Mouse (Mus musculus) intestine, embryonic 15.5 days (tissue): ENCODE data around the gene Sema3e. TPM values are rescaled to one million over a fixed set of nuclear protein-coding genes. Genes with fewer than 3 reads are reported as not detected.

ENCODE experiments used
- ATAC-seq: fragments of 200-750 bp; cut with Nextera tagmentation; 2 replicates; pipeline ENCODE4 v1.8.0; 2017; ENCODE audit warnings: moderate TSS enrichment, moderate library complexity
- H3K27ac ChIP-seq: fragments of 300-500 bp; sonication (generic); 2 replicates; pipeline ENCODE4 v1.5.1; 2015; ENCODE audit warnings: mild to moderate bottlenecking, inconsistent platforms
- H3K27me3 ChIP-seq: fragments of 300-500 bp; sonication (generic); replicated peaks from 2 replicates; pipeline ENCODE4 v1.6.1; 2015; ENCODE audit warnings: inconsistent platforms
- H3K36me3 ChIP-seq: fragments of 300-500 bp; sonication (generic); 2 replicates; pipeline ENCODE4 v1.6.1; 2015; ENCODE audit warnings: inconsistent platforms
- H3K4me1 ChIP-seq: fragments of 300-500 bp; sonication (generic); replicated peaks from 2 replicates; pipeline ENCODE4 v1.6.1; 2015; ENCODE audit warnings: inconsistent platforms
- H3K4me2 ChIP-seq: fragments of 300-500 bp; sonication (generic); replicated peaks from 2 replicates; pipeline ENCODE4 v1.6.1; 2015; ENCODE audit warnings: mild to moderate bottlenecking, inconsistent platforms
- H3K4me3 ChIP-seq: fragments of 300-500 bp; sonication (generic); replicated peaks from 2 replicates; pipeline ENCODE4 v1.5.1; 2015; ENCODE audit warnings: inconsistent platforms
- H3K9ac ChIP-seq: fragments of 300-500 bp; sonication (generic); 2 replicates; pipeline ENCODE4 v1.6.1; 2015; ENCODE audit warnings: inconsistent platforms
- H3K9me3 ChIP-seq: fragments of 300-500 bp; sonication (generic); 2 replicates; pipeline ENCODE4 v1.6.1; 2016; ENCODE audit warnings: inconsistent platforms
- WGBS: fragments of 180-500 bp; shearing (Covaris S2); methylation state at CpG from one replicate; pipeline ENCODE4 v1.1.7; 2015; 5-methylcytosine and 5-hydroxymethylcytosine counted together
- polyA plus RNA-seq: library from polyadenylated mRNA; unstranded; fragments of >200 nt; fragmentation: Nextera tagmentation; extraction: Ambion mirVana; gene quantifications from 2 replicates; pipeline ENCODE4 v1.2.1, GENCODE M21; 2015

Sema3e gene
- polyA plus RNA-seq, 1 experiment from 2014 or later, result 2.1 TPM

DNA sequence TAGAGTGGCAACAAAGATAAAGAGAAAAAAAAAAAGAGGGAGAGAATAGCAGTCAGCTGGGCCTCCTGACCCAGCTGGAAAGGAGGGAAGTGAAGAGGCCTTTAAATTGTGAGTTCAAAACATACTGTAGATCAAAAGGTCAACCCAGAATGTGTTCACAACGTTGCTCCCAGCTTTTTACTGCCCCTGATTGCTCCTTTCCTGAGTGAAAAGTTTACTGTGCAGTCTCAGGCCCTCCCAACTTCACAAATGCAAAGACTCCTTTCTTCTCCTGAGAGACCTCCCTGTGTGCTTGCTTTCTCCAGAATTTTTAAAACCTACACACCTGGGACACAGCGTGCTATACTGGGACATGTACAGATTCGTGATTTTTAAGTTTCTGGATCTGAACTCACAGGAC lies 8.2 kb downstream of the Sema3e start:
- ATAC-seq, result no peak
- no peak overlapping the region for H3K4me2 ChIP-seq
- H3K9ac ChIP-seq, result no peak overlapping the region
- WGBS, result 40% methylated on average over 3 of the region's 3 CpGs
- no peaks in the 10 kb centered on the region for H3K4me1 ChIP-seq
- H3K4me3 ChIP-seq, result no peak overlapping the region
- no peak overlapping the region for H3K27ac ChIP-seq
- no peaks in the 10 kb centered on the region for H3K9me3 ChIP-seq
- H3K36me3 ChIP-seq, result no peaks in the 10 kb centered on the region
- no peaks in the 10 kb centered on the region for H3K27me3 ChIP-seq

GRCm38 (mm10) chr5:14038813-14039496 lies 13.9 kb downstream of the Sema3e start:
- H3K4me2 ChIP-seq, result no peak overlapping the region
- H3K4me1 ChIP-seq, result no peaks in the 10 kb centered on the region
- ATAC-seq, result no peak
- H3K9me3 ChIP-seq, result no peaks in the 10 kb centered on the region
- H3K9ac ChIP-seq, result no peak overlapping the region
- no peak overlapping the region for H3K27ac ChIP-seq
- H3K27me3 ChIP-seq, result no peaks in the 10 kb centered on the region
- H3K36me3 ChIP-seq, result no peaks in the 10 kb centered on the region
- no peak overlapping the region for H3K4me3 ChIP-seq
- 34% methylated on average over 9 of the region's 9 CpGs for WGBS

DNA sequence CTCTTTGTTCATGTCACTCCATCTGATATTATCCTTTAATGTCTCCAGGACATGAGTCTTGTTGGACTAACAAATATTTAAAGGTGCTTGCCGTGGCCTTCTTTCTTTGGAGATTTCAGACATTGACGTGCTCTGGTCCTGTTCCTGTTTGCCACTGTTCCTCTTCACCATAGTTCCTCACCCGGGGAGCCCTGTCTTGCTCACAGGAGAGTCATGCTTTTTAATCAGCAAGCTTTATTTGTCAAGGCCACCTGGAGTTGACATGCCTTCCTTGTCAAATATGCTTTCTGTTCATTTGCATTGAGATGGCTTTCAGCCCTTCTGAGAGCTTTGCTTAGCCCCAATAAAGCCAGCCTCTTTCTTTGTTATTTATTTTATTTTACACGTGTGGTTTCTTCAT lies 15.1 kb downstream of the Sema3e start:
- H3K4me2 ChIP-seq, result no peak overlapping the region

GRCm38 (mm10) chr5:14043116-14043515 lies 18.0 kb downstream of the Sema3e start:
- no peak overlapping the region for H3K4me2 ChIP-seq
- H3K9ac ChIP-seq, result no peak overlapping the region
- no peak overlapping the region for H3K27ac ChIP-seq
- no peak for ATAC-seq
- H3K9me3 ChIP-seq, result no peaks in the 10 kb centered on the region
- no peaks in the 10 kb centered on the region for H3K27me3 ChIP-seq
- no peaks in the 10 kb centered on the region for H3K4me1 ChIP-seq
- H3K36me3 ChIP-seq, result no peaks in the 10 kb centered on the region
- H3K4me3 ChIP-seq, result no peak overlapping the region
- WGBS, result 80% methylated on average over 5 of the region's 5 CpGs

More for the DNA sequence above, 15.1 kb downstream of the Sema3e start:
- no peak for ATAC-seq
- Histone ChIP-seq H3K36me3 (no peaks in the 10 kb centered on the region), H3K9ac (no peak overlapping the region), H3K9me3 (no peaks in the 10 kb centered on the region), H3K27me3 (no peaks in the 10 kb centered on the region), H3K27ac (no peak overlapping the region), H3K4me1 (no peaks in the 10 kb centered on the region), H3K4me3 (no peak overlapping the region)
- 24% methylated on average over 4 of the region's 4 CpGs for WGBS

GRCm38 (mm10) chr5:14043983-14044382 lies 18.9 kb downstream of the Sema3e start:
- no peaks in the 10 kb centered on the region for H3K4me1 ChIP-seq
- H3K27ac ChIP-seq, result no peak overlapping the region
- 92% methylated on average over 6 of the region's 6 CpGs for WGBS
- H3K27me3 ChIP-seq, result no peaks in the 10 kb centered on the region
- ATAC-seq, result no peak
- no peak overlapping the region for H3K9ac ChIP-seq
- no peaks in the 10 kb centered on the region for H3K36me3 ChIP-seq
- no peak overlapping the region for H3K4me2 ChIP-seq
- no peak overlapping the region for H3K4me3 ChIP-seq
- no peaks in the 10 kb centered on the region for H3K9me3 ChIP-seq

- Histone ChIP-seq H3K4me2 (peak overlapping the region; percentile 17; the same call in 1 of the 2 replicates), H3K27me3 (no peaks in the 10 kb centered on the region), H3K9me3 (no peaks in the 10 kb centered on the region), H3K4me1 (no peaks in the 10 kb centered on the region), H3K9ac (no peak overlapping the region), H3K27ac (no peak overlapping the region), H3K4me3 (no peak overlapping the region), H3K36me3 (no peaks in the 10 kb centered on the region)
- 30% methylated on average over 7 of the region's 7 CpGs for WGBS
- no peak for ATAC-seq
These were observed 23.6 kb downstream of the Sema3e start for GRCm38 (mm10) chr5:14048660-14049059.

DNA sequence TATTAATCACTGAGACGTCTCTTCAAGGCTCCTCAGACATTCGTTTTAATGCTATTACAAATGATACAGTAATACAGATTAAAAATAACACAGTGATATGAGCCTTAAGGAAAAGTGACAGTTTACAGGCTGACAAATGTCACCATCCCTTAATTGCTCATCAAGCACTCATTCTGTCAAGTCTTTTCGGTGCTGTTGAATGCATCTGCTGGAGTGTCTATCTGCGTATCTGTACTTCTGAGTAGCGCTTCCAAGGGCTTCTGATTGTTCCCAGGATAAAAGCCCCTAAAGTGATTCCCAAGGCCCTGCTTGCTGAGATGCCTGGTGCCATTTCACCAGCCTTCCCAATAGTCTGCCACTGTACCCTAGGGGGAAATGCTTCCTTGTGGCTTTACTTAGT lies 29.4 kb downstream of the Sema3e start:
- Histone ChIP-seq H3K27ac (no peak overlapping the region), H3K4me3 (no peak overlapping the region), H3K27me3 (no peaks in the 10 kb centered on the region), H3K4me2 (no peak overlapping the region), H3K4me1 (no peaks in the 10 kb centered on the region), H3K9me3 (no peaks in the 10 kb centered on the region), H3K9ac (no peak overlapping the region), H3K36me3 (no peaks in the 10 kb centered on the region)
- WGBS, result 81% methylated on average over 5 of the region's 5 CpGs
- ATAC-seq, result no peak

DNA sequence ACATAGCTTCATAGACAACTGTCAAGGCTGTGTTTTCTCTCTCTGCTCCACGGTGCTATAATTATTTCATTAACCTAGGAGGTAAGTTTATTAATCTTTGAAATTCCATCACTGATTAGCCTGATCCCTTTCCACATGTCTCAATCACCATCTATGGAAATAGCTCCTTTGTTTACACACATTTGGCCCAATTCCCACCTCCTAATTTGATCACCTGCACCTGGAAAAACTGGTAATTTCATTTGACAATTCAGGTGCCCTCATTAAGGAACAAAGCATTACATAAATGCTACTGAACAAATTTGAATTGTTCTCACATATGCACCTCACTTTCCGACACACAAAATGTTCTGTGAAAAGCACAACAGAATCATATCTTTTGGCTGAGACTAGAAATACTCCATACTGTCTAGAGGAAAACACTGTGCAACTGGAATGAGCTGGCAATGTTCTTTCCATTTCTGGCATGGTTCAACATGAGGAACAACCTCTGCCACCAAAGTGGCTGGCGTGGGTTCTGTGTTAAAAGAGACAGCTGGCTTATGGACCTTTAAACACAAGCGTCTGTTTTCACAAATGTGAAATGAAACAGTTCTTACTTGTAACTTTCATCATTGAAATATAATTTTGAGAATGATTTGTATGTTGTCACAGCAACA lies 34.9 kb downstream of the Sema3e start:
- no peak for ATAC-seq
- 71% methylated on average over 4 of the region's 4 CpGs for WGBS
- no peak overlapping the region for H3K4me2 ChIP-seq
- H3K4me3 ChIP-seq, result no peak overlapping the region
- no peak overlapping the region for H3K9ac ChIP-seq
- H3K9me3 ChIP-seq, result no peaks in the 10 kb centered on the region
- no peaks in the 10 kb centered on the region for H3K36me3 ChIP-seq
- H3K4me1 ChIP-seq, result no peaks in the 10 kb centered on the region
- no peak overlapping the region for H3K27ac ChIP-seq
- no peaks in the 10 kb centered on the region for H3K27me3 ChIP-seq

GRCm38 (mm10) chr5:14062918-14063481 lies 37.9 kb downstream of the Sema3e start:
- H3K36me3 ChIP-seq, result no peaks in the 10 kb centered on the region
- no peak overlapping the region for H3K27ac ChIP-seq
- no peak overlapping the region for H3K4me3 ChIP-seq
- no peaks in the 10 kb centered on the region for H3K4me1 ChIP-seq
- 77% methylated on average over 4 of the region's 4 CpGs for WGBS
- no peaks in the 10 kb centered on the region for H3K27me3 ChIP-seq
- H3K9ac ChIP-seq, result no peak overlapping the region
- no peaks in the 10 kb centered on the region for H3K9me3 ChIP-seq
- no peak for ATAC-seq
- no peak overlapping the region for H3K4me2 ChIP-seq

DNA sequence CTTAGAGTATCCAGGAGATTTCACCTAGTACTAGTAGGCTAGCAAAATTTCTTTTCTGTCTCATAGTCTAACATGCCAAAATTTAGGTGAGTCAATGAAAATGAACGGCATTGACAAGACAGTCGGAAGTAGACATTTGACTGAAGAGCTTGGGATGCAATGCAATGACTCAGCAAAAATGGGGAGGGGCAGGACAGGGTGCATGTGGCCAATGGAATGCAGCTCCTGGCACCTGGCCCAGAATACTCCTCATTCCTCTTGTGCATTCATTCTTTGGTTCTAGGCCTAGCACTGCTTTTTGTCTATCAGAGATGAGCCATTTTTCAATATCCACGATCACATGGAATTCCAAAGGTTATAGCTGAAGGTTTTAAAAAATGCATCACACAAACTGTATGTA lies 48.1 kb downstream of the Sema3e start:
- H3K27me3 ChIP-seq, result no peaks in the 10 kb centered on the region
- H3K36me3 ChIP-seq, result no peaks in the 10 kb centered on the region
- H3K4me3 ChIP-seq, result no peak overlapping the region
- H3K9me3 ChIP-seq, result no peaks in the 10 kb centered on the region
- no peaks in the 10 kb centered on the region for H3K4me1 ChIP-seq
- no peak overlapping the region for H3K4me2 ChIP-seq
- 73% methylated on average over 3 of the region's 3 CpGs for WGBS
- ATAC-seq, result no peak
- H3K27ac ChIP-seq, result no peak overlapping the region
- no peak overlapping the region for H3K9ac ChIP-seq

DNA sequence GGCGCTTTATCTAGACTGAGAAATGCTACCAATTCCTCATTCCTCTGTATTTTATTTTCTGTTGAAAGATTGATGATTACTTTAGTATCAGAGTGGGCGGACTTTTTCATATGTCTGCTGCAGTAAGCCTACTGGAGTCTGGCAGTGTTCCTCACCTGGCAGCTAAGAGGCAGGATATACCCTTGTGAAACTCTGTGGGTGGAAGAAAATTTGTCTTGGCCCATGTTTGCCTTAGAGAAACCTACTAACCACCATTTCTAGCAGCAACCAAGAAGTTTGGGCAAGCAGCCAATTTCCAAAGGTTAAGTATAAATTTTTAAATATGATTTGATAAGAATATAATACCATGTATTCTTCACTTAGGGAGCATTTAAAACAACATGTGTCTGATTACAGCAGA lies 63.0 kb downstream of the Sema3e start:
- no peak overlapping the region for H3K4me3 ChIP-seq
- H3K4me2 ChIP-seq, result no peak overlapping the region
- no peak overlapping the region for H3K27ac ChIP-seq
- no peak overlapping the region for H3K9ac ChIP-seq
- no peaks in the 10 kb centered on the region for H3K9me3 ChIP-seq
- H3K36me3 ChIP-seq, result no peaks in the 10 kb centered on the region
- ATAC-seq, result no peak
- WGBS, result 83% methylated on average over 2 of the region's 2 CpGs
- H3K27me3 ChIP-seq, result no peaks in the 10 kb centered on the region
- no peaks in the 10 kb centered on the region for H3K4me1 ChIP-seq

DNA sequence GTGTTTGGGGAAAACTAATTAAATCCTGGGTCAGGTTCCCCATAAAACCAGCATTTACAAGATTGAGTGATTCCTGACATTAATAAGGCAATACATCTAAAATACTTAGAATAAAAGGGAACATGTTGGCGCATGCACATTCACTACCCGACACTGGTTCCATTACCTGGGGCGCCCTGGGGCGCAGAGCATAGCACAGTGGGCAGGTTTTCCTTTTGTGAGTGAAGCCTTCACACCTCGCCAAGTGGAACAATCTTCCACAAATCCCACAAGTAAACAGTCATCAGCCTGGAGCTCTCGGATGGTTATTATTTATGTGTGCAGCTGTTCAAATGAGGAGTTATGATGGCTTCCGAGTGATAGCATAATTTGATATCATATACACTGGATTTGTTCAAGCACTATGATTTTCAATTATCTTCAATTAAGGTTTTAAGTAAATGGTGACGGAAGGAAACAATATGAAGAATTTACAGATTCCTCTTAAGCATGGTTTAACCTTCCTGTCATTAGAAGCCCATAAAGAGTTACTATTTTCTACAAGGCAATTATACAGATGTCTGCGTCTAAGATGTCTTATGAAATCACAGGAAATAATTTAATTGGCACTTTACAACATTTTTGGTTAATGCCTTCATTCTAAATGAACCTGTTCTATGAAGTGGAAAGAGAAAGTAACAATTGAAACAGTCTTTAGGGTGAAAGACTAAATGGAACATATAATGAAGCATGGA lies 65.0 kb downstream of the Sema3e start:
- no peak overlapping the region for H3K27ac ChIP-seq
- no peak overlapping the region for H3K4me2 ChIP-seq
- ATAC-seq, result no peak
- no peak overlapping the region for H3K4me3 ChIP-seq
- no peak overlapping the region for H3K9ac ChIP-seq
- H3K36me3 ChIP-seq, result no peaks in the 10 kb centered on the region
- no peaks in the 10 kb centered on the region for H3K4me1 ChIP-seq
- no peaks in the 10 kb centered on the region for H3K9me3 ChIP-seq
- H3K27me3 ChIP-seq, result no peaks in the 10 kb centered on the region
- 84% methylated on average over 9 of the region's 9 CpGs for WGBS
